Mouse (Mus musculus): ENCODE data around the gene Atp2a2. TPM values are rescaled to one million over a fixed set of nuclear protein-coding genes. Genes with fewer than 3 reads are reported as not detected.
"Not testable (repeated sequence)": the region's sequence is repeated elsewhere in the genome, so short reads cannot be mapped to it uniquely, and the experiment has no call there.

The Atp2a2 gene
- total and polyA plus RNA-seq, 2 experiments from 2014 or later = 45.2 to 202 TPM

DNA sequence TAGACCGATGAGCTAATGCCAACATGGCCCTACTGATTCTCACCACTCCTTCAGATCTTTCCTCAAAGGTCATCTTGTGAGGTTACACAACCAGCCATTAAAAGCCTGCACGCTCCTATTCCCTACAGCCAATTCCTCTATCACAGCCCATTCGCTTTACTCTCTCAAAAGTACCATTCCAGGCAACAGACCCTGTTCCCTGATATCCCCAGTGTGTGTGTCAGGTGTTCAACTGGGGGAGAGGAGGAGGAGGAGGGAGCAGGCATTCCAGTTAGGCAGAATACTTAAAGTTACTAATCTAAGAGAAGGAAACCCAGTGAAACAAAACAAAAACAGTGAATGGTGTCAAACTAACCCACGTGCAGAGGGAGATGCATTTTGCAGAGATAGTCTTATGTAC is 5.0 kb downstream of the Atp2a2 start:
- no peak for TF ChIP-seq CTCF (IDR thresholded peaks at IDR 0.05)
- Histone ChIP-seq H3K36me3 (ENCODE audit: insufficient read depth, low read length) (0 out of 2 replicates have a peak, but pooled peaks cover 15% of the 10 kb centered on the region), H3K9me3 (ENCODE audit: low read length) (no peaks in the 10 kb centered on the region), H3K9ac (replicated peaks; ENCODE audit: low read length, poor library complexity, severe bottlenecking) (no peak overlapping the region), H3K4me3 (ENCODE audit: low read depth, low read length) (no peak overlapping the region), H3K27ac (ENCODE audit: low read depth, low read length) (no peak overlapping the region), H3K4me1 (ENCODE audit: insufficient read depth, low read length) (peaks cover 16% of the 10 kb centered on the region; the same call in 1 of the 2 replicates), H3K27me3 (ENCODE audit: insufficient read depth, low read length) (no peaks in the 10 kb centered on the region), H3K4me2 (ENCODE audit: low read depth, low read length, poor library complexity, severe bottlenecking) (no peak overlapping the region)
- DNase-seq (ENCODE audit: low spot score) (no peak), ATAC-seq (ENCODE audit: low FRiP score) (no peak)
- 88% methylated on average over 4 of the region's 4 CpGs for WGBS

DNA sequence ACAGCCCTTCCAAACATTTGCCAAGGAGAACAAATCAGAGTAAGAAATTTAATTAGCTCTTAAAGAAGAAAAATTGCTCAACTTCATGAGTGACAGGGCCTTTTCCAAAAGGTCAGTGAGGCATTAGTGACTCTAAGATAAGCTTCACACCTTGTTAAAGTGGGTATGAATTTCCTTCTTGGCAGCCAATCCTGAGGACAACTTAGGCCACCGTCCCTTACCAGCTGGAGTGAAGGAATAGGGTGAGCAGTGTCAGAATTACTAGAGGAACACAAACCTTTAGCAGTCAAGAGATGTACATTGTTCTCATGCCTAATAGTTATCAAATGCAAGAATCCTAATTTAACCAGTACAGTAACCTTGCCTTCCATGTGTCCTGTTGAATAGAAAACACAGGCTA is 7.6 kb downstream of the Atp2a2 start:
- Histone ChIP-seq H3K9me3 (ENCODE audit: low read length) (no peaks in the 10 kb centered on the region), H3K4me3 (ENCODE audit: low read depth, low read length) (no peak overlapping the region), H3K4me1 (ENCODE audit: insufficient read depth, low read length) (0 out of 2 replicates have a peak, but pooled peaks cover 11% of the 10 kb centered on the region), H3K27me3 (ENCODE audit: insufficient read depth, low read length) (no peaks in the 10 kb centered on the region), H3K4me2 (ENCODE audit: low read depth, low read length, poor library complexity, severe bottlenecking) (no peak overlapping the region), H3K9ac (replicated peaks; ENCODE audit: low read length, poor library complexity, severe bottlenecking) (no peak overlapping the region), H3K27ac (ENCODE audit: low read depth, low read length) (no peak overlapping the region), H3K36me3 (ENCODE audit: insufficient read depth, low read length) (peaks cover 22% of the 10 kb centered on the region; the same call in 1 of the 2 replicates)
- DNase-seq (ENCODE audit: low spot score) (no peak), ATAC-seq (ENCODE audit: low FRiP score) (no peak)
- TF ChIP-seq CTCF (IDR thresholded peaks at IDR 0.05) = no peak
- WGBS = 88% methylated on average over 1 of the region's 1 CpGs

DNA sequence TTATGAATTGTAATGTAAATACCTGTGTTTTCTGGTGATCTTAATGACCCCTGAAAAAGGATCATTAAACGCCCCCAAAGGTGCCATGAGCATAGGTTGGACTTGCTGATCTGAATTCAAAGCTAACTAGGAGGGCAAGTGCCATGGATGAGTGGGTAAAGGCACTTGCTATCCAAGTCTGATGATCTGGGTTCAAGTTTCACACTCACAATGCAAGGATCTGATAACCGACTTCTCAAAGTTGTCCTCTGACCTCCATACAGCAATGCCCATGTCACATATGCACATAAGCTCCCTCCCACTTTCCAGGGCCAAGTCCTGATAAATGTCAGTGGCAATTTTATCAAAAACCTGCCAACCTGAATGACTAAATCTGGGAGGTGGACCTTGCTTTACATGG is 9.0 kb downstream of the Atp2a2 start:
- ATAC-seq (ENCODE audit: low FRiP score) (no peak), DNase-seq (ENCODE audit: low spot score) (no peak)
- Histone ChIP-seq H3K9ac (replicated peaks; ENCODE audit: low read length, poor library complexity, severe bottlenecking) (no peak overlapping the region), H3K4me3 (ENCODE audit: low read depth, low read length) (no peak overlapping the region), H3K27ac (ENCODE audit: low read depth, low read length) (no peak overlapping the region), H3K4me1 (ENCODE audit: insufficient read depth, low read length) (0 out of 2 replicates have a peak, but pooled peaks cover 5% of the 10 kb centered on the region), H3K36me3 (ENCODE audit: insufficient read depth, low read length) (peaks cover 22% of the 10 kb centered on the region; the same call in 1 of the 2 replicates), H3K4me2 (ENCODE audit: low read depth, low read length, poor library complexity, severe bottlenecking) (no peak overlapping the region), H3K9me3 (ENCODE audit: low read length) (no peaks in the 10 kb centered on the region), H3K27me3 (ENCODE audit: insufficient read depth, low read length) (no peaks in the 10 kb centered on the region)
- WGBS = 90% methylated on average over 2 of the region's 2 CpGs
- TF ChIP-seq CTCF (IDR thresholded peaks at IDR 0.05) = no peak

DNA sequence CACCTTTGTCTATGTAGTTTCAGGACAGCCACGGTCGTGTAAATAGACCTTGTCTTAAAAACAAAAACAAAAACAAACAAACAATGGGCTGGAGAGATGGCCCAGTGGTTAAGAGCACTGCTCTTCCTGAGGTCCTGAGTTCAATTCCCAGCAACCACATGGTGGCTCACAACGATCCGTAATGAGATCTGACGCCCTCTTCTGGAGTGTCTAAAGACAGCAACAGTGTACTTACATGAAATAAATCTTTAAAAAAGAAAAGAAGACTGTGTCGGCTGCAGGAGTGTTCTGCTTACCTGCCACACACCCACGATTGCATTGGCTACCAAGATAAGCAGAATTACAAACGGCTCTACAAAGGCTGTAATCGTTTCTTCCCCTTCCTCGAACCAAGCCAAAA is 10.6 kb downstream of the Atp2a2 start:
- WGBS = 92% methylated on average over 10 of the region's 10 CpGs
- TF ChIP-seq CTCF (IDR thresholded peaks at IDR 0.05) = 0 out of 2 replicates have a peak, but pooled peaks have one; percentile 10
- Histone ChIP-seq H3K9ac (replicated peaks; ENCODE audit: low read length, poor library complexity, severe bottlenecking) (no peak overlapping the region), H3K27ac (ENCODE audit: low read depth, low read length) (no peak overlapping the region), H3K4me3 (ENCODE audit: low read depth, low read length) (no peak overlapping the region), H3K36me3 (ENCODE audit: insufficient read depth, low read length) (peaks cover 19% of the 10 kb centered on the region; the same call in 1 of the 2 replicates), H3K27me3 (ENCODE audit: insufficient read depth, low read length) (no peaks in the 10 kb centered on the region), H3K9me3 (ENCODE audit: low read length) (no peaks in the 10 kb centered on the region), H3K4me1 (ENCODE audit: insufficient read depth, low read length) (no peaks in the 10 kb centered on the region), H3K4me2 (ENCODE audit: low read depth, low read length, poor library complexity, severe bottlenecking) (no peak overlapping the region)
- ATAC-seq (ENCODE audit: low FRiP score) (no peak), DNase-seq (ENCODE audit: low spot score) (no peak)

DNA sequence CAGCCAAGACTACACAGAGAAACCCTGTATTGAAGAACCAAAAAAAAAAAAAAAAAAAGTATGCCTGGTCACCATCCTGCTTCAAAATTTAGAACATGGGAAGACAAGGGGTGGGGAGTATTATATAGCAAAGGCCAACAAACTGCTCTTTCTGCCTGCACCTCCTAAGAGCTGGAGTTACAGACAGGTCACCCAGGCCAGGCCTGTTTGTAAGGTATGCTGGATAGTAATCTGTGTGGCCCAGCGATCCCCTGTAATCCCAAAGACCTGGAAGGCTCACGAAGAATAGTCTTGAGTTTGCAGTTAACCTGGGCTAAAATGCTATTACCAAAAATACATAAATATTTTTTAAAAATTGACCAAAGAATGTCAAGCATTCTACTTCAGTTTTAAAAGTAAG is 11.9 kb downstream of the Atp2a2 start:
- H3K4me1 ChIP-seq (ENCODE audit: insufficient read depth, low read length) = no peaks in the 10 kb centered on the region
- WGBS = 100% methylated on average over 2 of the region's 2 CpGs

DNA sequence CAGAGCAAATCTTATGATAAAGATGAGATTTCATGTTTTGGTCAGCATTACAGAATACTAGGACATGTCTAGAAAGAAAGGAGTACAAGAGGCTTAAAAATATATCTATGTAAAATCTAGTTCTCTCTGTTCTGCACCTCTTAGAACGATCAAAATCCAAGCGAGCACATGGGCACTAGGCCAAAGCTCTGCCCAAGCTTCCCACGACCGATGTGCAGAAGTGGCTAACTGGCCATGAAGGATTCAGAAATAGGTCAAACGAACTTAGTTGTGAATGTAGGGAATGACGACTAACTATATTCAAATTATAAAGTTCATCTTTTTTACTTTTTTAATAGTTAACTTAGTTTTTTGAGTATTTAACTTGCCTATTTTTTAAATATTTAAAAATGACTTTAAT is 14.2 kb downstream of the Atp2a2 start:
- Histone ChIP-seq H3K4me2 (ENCODE audit: low read depth, low read length, poor library complexity, severe bottlenecking) (no peak overlapping the region), H3K27ac (ENCODE audit: low read depth, low read length) (no peak overlapping the region), H3K9me3 (ENCODE audit: low read length) (no peaks in the 10 kb centered on the region), H3K4me3 (ENCODE audit: low read depth, low read length) (no peak overlapping the region), H3K9ac (replicated peaks; ENCODE audit: low read length, poor library complexity, severe bottlenecking) (no peak overlapping the region), H3K36me3 (ENCODE audit: insufficient read depth, low read length) (peaks cover 26% of the 10 kb centered on the region), H3K4me1 (ENCODE audit: insufficient read depth, low read length) (no peaks in the 10 kb centered on the region), H3K27me3 (ENCODE audit: insufficient read depth, low read length) (no peaks in the 10 kb centered on the region)
- DNase-seq (ENCODE audit: low spot score) (no peak), ATAC-seq (ENCODE audit: low FRiP score) (no peak)
- WGBS = 85% methylated on average over 6 of the region's 6 CpGs
- TF ChIP-seq CTCF (IDR thresholded peaks at IDR 0.05) = no peak

More for the DNA sequence above, 11.9 kb downstream of the Atp2a2 start:
- Histone ChIP-seq H3K27me3 (ENCODE audit: insufficient read depth, low read length) (no peaks in the 10 kb centered on the region), H3K36me3 (ENCODE audit: insufficient read depth, low read length) (peaks cover 19% of the 10 kb centered on the region; the same call in 1 of the 2 replicates), H3K9ac (replicated peaks; ENCODE audit: low read length, poor library complexity, severe bottlenecking) (no peak overlapping the region), H3K9me3 (ENCODE audit: low read length) (no peaks in the 10 kb centered on the region), H3K27ac (ENCODE audit: low read depth, low read length) (no peak overlapping the region), H3K4me3 (ENCODE audit: low read depth, low read length) (no peak overlapping the region), H3K4me2 (ENCODE audit: low read depth, low read length, poor library complexity, severe bottlenecking) (no peak overlapping the region)
- ATAC-seq (ENCODE audit: low FRiP score) (no peak), DNase-seq (ENCODE audit: low spot score) (no peak)
- no peak for TF ChIP-seq CTCF (IDR thresholded peaks at IDR 0.05)

DNA sequence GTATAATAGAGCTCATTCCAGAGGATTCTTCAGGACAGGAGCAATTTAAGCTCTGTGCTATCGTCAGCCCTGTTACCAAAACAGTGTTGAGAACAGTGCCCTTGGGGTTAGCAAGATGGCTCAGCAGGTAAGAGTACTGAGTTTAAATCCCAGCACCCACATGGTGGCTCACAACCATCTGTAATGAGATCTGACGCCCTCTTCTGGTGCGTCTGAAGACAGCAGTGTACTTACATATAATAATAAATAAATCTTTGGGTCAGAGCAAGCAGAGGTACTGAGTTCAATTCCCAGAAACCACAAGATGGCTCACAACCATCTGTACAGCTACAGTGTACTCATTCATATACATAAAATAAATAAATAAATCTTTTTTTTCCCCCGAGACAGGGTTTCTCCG is 15.8 kb downstream of the Atp2a2 start:
- peaks cover 28% of the 10 kb centered on the region for H3K36me3 ChIP-seq (ENCODE audit: insufficient read depth, low read length)
- not testable (repeated sequence) for DNase-seq (ENCODE audit: low spot score); H3K4me1 ChIP-seq (ENCODE audit: insufficient read depth, low read length); H3K27me3 ChIP-seq (ENCODE audit: insufficient read depth, low read length); H3K27ac ChIP-seq (ENCODE audit: low read depth, low read length); H3K9me3 ChIP-seq (ENCODE audit: low read length); H3K9ac ChIP-seq (replicated peaks; ENCODE audit: low read length, poor library complexity, severe bottlenecking); H3K4me3 ChIP-seq (ENCODE audit: low read depth, low read length); ATAC-seq (ENCODE audit: low FRiP score); H3K4me2 ChIP-seq (ENCODE audit: low read depth, low read length, poor library complexity, severe bottlenecking)
- WGBS = 74% methylated on average over 5 of the region's 5 CpGs

Measured in midbrain, postnatal 0 days (tissue).